Mouse (Mus musculus) hindbrain, postnatal 0 days (tissue): ENCODE measurements around the gene AB124611. TPM values are rescaled to one million over a fixed set of nuclear protein-coding genes. Genes with fewer than 3 reads are reported as not detected.

ENCODE experiments used
- ATAC-seq: fragments of 200-750 bp; cut with Nextera tagmentation; 2 replicates; pipeline ENCODE4 v1.8.0; 2017; ENCODE audit warnings: mild to moderate bottlenecking, moderate TSS enrichment, moderate library complexity
- DNase-seq: peaks from one replicate; pipeline ENCODE4 v3.0.0-alpha.2; 2015; ENCODE audit warnings: low spot score
- H3K27ac ChIP-seq: fragments of 300-500 bp; sonication (generic); 2 replicates; pipeline ENCODE4 v1.5.1; 2014; ENCODE audit warnings: mild to moderate bottlenecking
- H3K27me3 ChIP-seq: fragments of 300-500 bp; sonication (generic); 2 replicates; pipeline ENCODE4 v1.6.1; 2014; ENCODE audit warnings: low read length, mixed read lengths; ENCODE audit not compliant: insufficient read depth
- H3K36me3 ChIP-seq: fragments of 300-500 bp; sonication (generic); 2 replicates; pipeline ENCODE4 v1.6.1; 2014; ENCODE audit warnings: low read length, mixed read lengths; ENCODE audit not compliant: insufficient read depth
- H3K4me1 ChIP-seq: fragments of 300-500 bp; sonication (generic); 2 replicates; pipeline ENCODE4 v1.6.1; 2014; ENCODE audit warnings: antibody characterized with exemption, low read length, mixed read lengths; ENCODE audit not compliant: insufficient read depth
- H3K4me2 ChIP-seq: fragments of 300-500 bp; sonication (generic); 2 replicates; pipeline ENCODE4 v1.6.1; 2014; ENCODE audit warnings: low read depth, mild to moderate bottlenecking, low read length, moderate library complexity, mixed read lengths
- H3K4me3 ChIP-seq: fragments of 300-500 bp; sonication (generic); 2 replicates; pipeline ENCODE4 v1.5.1; 2014; ENCODE audit warnings: low read length
- H3K9ac ChIP-seq: fragments of 300-500 bp; sonication (generic); replicated peaks from 2 replicates; pipeline ENCODE4 v1.6.1; 2014; ENCODE audit warnings: mild to moderate bottlenecking, low read length, moderate library complexity, mixed read lengths
- H3K9me3 ChIP-seq: fragments of 300-500 bp; sonication (generic); 2 replicates; pipeline ENCODE4 v1.6.1; 2016; ENCODE audit warnings: low read length, mixed read lengths
- CTCF ChIP-seq: IDR thresholded peaks from 2 replicates; pipeline ENCODE4 v1.5.1; 2016; ENCODE audit warnings: antibody characterized with exemption, control low read depth, low read depth
- WGBS: fragments of 180-500 bp; shearing (Covaris S2); extraction: QIAGEN DNeasy Blood & Tissue Kit; methylation state at CpG from one replicate; pipeline ENCODE4 v1.1.7; 2014; 5-methylcytosine and 5-hydroxymethylcytosine counted together
- polyA plus RNA-seq: library from polyadenylated mRNA; unstranded; fragments of >200 nt; fragmentation: Nextera tagmentation; extraction: Ambion mirVana; gene quantifications from 2 replicates; pipeline ENCODE4 v1.2.1, GENCODE M21; 2015
- total RNA-seq: library from RNA; depleted of rRNA; stranded (reverse); fragments of >200 nt; gene quantifications from 2 replicates; pipeline ENCODE4 v1.2.3, GENCODE M21; 2014

Gene AB124611
- total and polyA plus RNA-seq, 2 experiments from 2014 or later = 1.2 to 2.2 TPM

DNA sequence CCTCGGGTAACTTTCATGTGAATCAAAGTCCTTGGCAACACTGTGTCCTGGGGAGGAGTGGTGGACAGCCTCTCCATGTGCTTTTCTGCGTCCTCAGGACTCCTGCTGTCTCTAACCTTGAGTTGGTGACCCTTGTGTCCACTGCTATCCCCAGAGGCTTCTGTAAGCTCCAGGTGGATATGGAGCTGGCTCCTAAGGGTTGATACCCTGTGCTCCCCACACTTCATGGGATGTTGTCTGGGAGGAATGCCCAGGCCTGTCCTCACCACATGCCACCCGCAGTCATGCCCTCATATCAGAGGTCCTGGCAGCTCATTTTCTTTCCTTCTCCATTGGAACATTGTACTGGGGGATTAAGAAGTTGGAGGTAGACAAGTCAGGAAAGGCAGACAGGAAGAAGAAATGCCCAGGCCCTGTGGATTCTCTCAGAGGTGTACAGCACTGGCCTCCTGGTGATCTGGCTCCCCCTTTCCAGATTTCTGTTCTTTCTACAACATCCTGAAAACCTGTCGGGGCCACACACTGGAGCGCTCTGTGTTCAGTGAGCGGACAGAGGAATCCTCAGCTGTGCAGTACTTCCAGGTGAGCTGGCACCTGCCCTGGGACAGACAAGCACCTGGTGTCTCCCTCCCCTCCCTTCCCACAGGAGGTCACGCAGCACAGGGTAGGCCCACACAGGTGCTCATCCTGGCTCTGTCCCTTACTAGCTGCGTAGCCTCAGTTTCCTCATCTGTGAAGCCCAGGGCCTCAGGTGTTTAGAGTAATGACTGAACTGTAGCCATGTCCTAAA, 48.2 kb downstream of the AB124611 start:
- H3K9me3 ChIP-seq = no peaks in the 10 kb centered on the region
- H3K4me2 ChIP-seq = no peak overlapping the region
- peak; percentile 32; the same call in 1 of the 2 replicates for ATAC-seq
- H3K9ac ChIP-seq = no peak overlapping the region
- H3K36me3 ChIP-seq = peaks cover 59% of the 10 kb centered on the region
- H3K4me1 ChIP-seq = no peaks in the 10 kb centered on the region
- 91% methylated on average over 8 of the region's 8 CpGs for WGBS
- TF ChIP-seq CTCF = no peak
- no peak overlapping the region for H3K27ac ChIP-seq
- no peaks in the 10 kb centered on the region for H3K27me3 ChIP-seq
- H3K4me3 ChIP-seq = no peak overlapping the region
- DNase-seq = no peak

DNA sequence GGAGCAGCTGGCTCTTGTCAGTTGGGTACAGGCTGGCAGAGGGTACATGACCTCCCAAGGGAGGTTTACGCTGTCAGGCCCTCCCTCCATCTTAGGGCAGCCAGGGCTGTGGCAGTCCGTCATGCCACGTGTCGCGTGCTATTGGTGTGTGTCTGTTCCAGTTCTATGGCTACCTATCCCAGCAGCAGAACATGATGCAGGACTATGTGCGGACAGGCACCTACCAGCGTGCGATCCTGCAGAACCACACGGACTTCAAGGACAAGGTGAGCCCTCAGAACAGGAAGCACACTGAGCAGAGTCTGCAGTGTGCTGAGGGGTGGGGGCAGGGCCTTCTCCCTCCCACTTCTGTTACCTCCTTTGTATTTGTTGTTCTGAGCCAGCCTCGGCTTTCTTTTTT, 49.3 kb downstream of the AB124611 start:
- H3K4me3 ChIP-seq = no peak overlapping the region
- WGBS = 89% methylated on average over 10 of the region's 10 CpGs
- no peaks in the 10 kb centered on the region for H3K27me3 ChIP-seq
- no peaks in the 10 kb centered on the region for H3K4me1 ChIP-seq
- H3K9ac ChIP-seq = no peak overlapping the region
- no peaks in the 10 kb centered on the region for H3K9me3 ChIP-seq
- no peak overlapping the region for H3K27ac ChIP-seq
- TF ChIP-seq CTCF = no peak
- H3K36me3 ChIP-seq = peaks cover 63% of the 10 kb centered on the region
- no peak for ATAC-seq
- no peak overlapping the region for H3K4me2 ChIP-seq
- DNase-seq = no peak

DNA sequence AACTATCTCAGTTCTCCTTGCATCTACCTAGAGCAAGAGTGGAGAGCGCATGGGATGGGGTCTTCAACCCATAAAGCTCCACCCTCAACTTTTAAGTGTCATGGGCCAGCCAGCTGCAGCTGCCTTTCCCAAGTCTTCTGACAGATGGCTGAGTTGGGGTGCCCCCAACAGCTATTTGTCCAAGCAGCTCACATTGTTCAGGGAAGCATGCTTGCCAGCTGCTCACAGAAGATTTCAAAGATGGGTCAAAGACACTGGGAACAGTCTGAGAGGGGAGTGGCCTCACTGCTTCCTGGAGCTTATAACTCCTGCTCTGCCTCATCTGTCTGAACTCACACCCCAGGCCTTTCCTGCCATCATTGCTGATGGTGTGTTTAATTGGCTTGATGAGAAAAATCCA, 50.3 kb downstream of the AB124611 start:
- Histone ChIP-seq H3K27me3 (no peaks in the 10 kb centered on the region), H3K9me3 (no peaks in the 10 kb centered on the region), H3K36me3 (peaks cover 59% of the 10 kb centered on the region), H3K4me1 (no peaks in the 10 kb centered on the region), H3K4me3 (no peak overlapping the region), H3K9ac (no peak overlapping the region), H3K4me2 (no peak overlapping the region), H3K27ac (0 out of 2 replicates have a peak overlapping the region, but pooled peaks have one; percentile 20)
- TF ChIP-seq CTCF = no peak
- DNase-seq (peak; percentile 53), ATAC-seq (peak; percentile 69; the same call in 1 of the 2 replicates)
- 85% methylated on average over 1 of the region's 1 CpGs for WGBS

DNA sequence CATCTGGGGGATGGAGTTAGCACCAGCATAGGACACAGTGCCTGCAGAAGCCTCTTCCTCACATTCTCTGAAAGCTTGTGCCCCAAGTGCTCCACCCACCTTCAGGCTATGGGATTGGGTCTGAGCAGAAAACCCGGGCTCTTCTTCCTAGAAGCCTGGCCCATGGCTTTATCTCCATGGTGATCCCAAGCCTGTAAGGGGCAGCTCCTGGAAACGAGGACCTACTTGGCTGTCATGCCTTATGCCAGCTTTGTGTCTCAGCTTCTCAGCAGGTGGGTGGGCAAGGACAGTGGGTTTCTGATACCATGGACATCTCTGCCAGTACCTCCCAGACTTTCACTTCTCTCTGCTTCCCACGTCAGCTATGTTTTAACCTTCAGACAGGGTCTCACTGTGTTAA, 52.2 kb downstream of the AB124611 start:
- no peaks in the 10 kb centered on the region for H3K4me1 ChIP-seq
- no peak overlapping the region for H3K4me2 ChIP-seq
- no peak overlapping the region for H3K4me3 ChIP-seq
- TF ChIP-seq CTCF = no peak
- peak; percentile 54 for DNase-seq
- no peaks in the 10 kb centered on the region for H3K27me3 ChIP-seq
- H3K9me3 ChIP-seq = no peaks in the 10 kb centered on the region
- no peak overlapping the region for H3K9ac ChIP-seq
- peak; percentile 50 for ATAC-seq
- WGBS = 36% methylated on average over 3 of the region's 3 CpGs
- H3K27ac ChIP-seq = no peak overlapping the region
- peaks cover 52% of the 10 kb centered on the region for H3K36me3 ChIP-seq

DNA sequence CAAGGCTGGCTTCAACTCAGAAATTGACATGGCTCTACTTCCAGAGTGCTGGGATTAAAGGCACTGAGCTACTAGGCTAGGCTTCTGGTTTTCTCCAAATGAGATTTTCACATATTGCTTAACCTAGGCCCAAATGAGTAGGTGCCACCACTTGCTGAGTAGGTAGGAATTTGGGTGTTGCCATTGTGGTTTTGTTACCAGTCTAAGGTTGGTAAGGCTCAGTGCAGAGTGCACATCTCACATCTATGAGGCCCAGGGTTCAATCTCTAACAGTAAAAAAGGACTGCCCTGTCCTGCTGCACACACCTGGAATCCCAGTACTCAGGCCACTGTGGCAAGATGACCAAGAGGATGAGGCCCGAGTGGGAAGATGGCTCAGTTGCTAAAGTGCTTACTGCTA, 59.4 kb downstream of the AB124611 start:
- Histone ChIP-seq H3K4me3 (no peak overlapping the region), H3K4me1 (no peaks in the 10 kb centered on the region), H3K9me3 (no peaks in the 10 kb centered on the region), H3K9ac (no peak overlapping the region), H3K27ac (no peak overlapping the region), H3K36me3 (peaks cover 73% of the 10 kb centered on the region), H3K27me3 (no peaks in the 10 kb centered on the region), H3K4me2 (no peak overlapping the region)
- ATAC-seq = no peak
- 100% methylated on average over 1 of the region's 1 CpGs for WGBS
- no peak for DNase-seq
- no peak for TF ChIP-seq CTCF

DNA sequence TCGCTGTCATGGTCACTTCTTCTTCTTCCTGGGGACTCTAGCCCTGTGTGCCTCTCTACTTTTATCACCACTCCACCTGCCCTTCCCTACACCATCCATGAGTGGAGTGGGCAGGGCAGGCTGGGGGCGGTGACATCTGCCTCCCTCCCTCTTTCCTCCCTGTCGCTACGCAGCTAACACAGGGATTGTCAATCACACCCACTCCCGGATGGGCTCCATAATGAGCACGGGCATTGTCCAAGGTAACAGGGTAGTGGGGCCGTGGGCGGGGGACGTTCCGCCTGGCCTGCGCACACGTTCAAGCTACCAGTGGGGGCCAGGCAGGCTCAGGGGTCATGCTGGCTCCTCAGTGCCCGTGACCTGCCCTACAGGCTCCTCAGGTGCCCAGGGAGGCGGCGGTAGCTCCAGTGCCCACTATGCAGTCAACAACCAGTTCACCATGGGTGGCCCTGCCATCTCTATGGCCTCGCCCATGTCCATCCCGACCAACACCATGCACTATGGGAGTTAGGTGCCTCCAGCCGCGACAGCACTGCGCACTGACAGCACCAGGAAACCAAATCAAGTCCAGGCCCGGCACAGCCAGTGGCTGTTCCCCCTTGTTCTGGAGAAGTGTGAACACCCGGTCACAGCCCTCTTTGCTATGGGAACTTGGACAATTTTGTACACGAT, 61.8 kb downstream of the AB124611 start:
- WGBS = 83% methylated on average over 23 of the region's 23 CpGs
- Histone ChIP-seq H3K9me3 (no peaks in the 10 kb centered on the region), H3K4me2 (no peak overlapping the region), H3K27ac (no peak overlapping the region), H3K9ac (no peak overlapping the region), H3K4me1 (peaks cover 5% of the 10 kb centered on the region; the same call in 1 of the 2 replicates), H3K4me3 (no peak overlapping the region), H3K36me3 (peaks cover 62% of the 10 kb centered on the region), H3K27me3 (no peaks in the 10 kb centered on the region)
- ATAC-seq = no peak
- no peak for TF ChIP-seq CTCF
- no peak for DNase-seq

DNA sequence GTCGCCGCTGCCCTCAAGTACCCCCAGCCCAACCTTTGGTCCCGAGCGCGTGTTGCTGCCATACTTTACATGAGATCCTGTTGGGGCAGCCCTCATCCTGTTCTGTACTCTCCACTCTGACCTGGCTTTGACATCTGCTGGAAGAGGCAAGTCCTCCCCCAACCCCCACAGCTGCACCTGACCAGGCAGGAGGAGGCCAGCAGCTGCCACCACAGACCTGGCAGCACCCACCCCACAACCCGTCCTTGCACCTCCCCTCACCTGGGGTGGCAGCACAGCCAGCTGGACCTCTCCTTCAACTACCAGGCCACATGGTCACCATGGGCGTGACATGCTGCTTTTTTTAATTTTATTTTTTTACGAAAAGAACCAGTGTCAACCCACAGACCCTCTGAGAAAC, 62.4 kb downstream of the AB124611 start:
- H3K4me1 ChIP-seq = peaks cover 5% of the 10 kb centered on the region; the same call in 1 of the 2 replicates
- no peak overlapping the region for H3K4me3 ChIP-seq
- H3K36me3 ChIP-seq = peaks cover 57% of the 10 kb centered on the region
- WGBS = 88% methylated on average over 8 of the region's 8 CpGs
- H3K27me3 ChIP-seq = no peaks in the 10 kb centered on the region
- no peak for TF ChIP-seq CTCF
- ATAC-seq = no peak
- no peak overlapping the region for H3K9ac ChIP-seq
- no peak overlapping the region for H3K4me2 ChIP-seq
- H3K27ac ChIP-seq = no peak overlapping the region
- no peaks in the 10 kb centered on the region for H3K9me3 ChIP-seq
- DNase-seq = no peak
